In genomic region chr2:26021561-26022257, GRCm38 (mm10) we compare ENCODE assay signal across 8 mouse cellular contexts. TPM values are rescaled to one million over a fixed set of nuclear protein-coding genes. Genes with fewer than 3 reads are reported as not detected.
A peak's percentile ranks its signal among the peaks of the same experiment; 100 is the strongest.
DNase-seq lines count a peak whose midpoint lies in the region; ATAC-seq and TF ChIP-seq lines count a peak whose summit lies in the region.

Gene Ubac1 (minus strand): TSS chr2:26021747.

- POLR2A ChIA-PET in Patski (lab: Charles Lee): interaction anchor here (0.8 to 2.2 kb wide), 5 partner anchors 10 to 38 kb away, joined by 3 to 7 read pairs (median 4); partner anchors contain the start of gene Camsap1

- H3K4me2 ChIP-seq in hindbrain, embryonic 13.5 days: peak within 1 kb of the TSS; percentile 89

- peak within 1 kb of the TSS; percentile 89 for H3K27ac ChIP-seq in hindbrain, embryonic 13.5 days

- no peak for TF ChIP-seq CTCF in Patski (IDR thresholded peaks at IDR 0.05)

- CTCF ChIA-PET in Patski (lab: Charles Lee): no interaction called here

- peak within 1 kb of the TSS; percentile 85 for H3K4me3 ChIP-seq in hindbrain, embryonic 13.5 days

- H3K4me1 ChIP-seq in hindbrain, embryonic 13.5 days (replicated peaks): peaks cover 41% of the 10 kb centered on the region

- ATAC-seq in Patski: peak; percentile 94
- ATAC-seq in hindbrain, embryonic 13.5 days (ENCODE audit: low FRiP score): peak; percentile 92

- no peaks in the 10 kb centered on the region for H3K27me3 ChIP-seq in Patski
- no peaks in the 10 kb centered on the region for H3K27me3 ChIP-seq in hindbrain, embryonic 13.5 days

- peak; percentile 39 for DNase-seq in Patski (ENCODE audit: low read depth, low spot score)
- DNase-seq in cerebellum, postnatal 14 days: peak; percentile 91 to 96
- DNase-seq in frontal cortex, postnatal 14 days (ENCODE audit: low spot score in 2 of 2): peak; percentile 84 to 86
- peak; percentile 75 to 80 for DNase-seq in layer of hippocampus, postnatal 25 days (ENCODE audit: extremely low spot score in 1 of 2, low spot score in 1 of 2)
- peak; percentile 93 for DNase-seq in lung, postnatal 25 days (ENCODE audit: low spot score)
- DNase-seq in retina, embryonic 14.5 days (ENCODE audit: low spot score): peak; percentile 94
- DNase-seq in thymus, postnatal 4 days: peak; percentile 89

- no peaks in the 10 kb centered on the region for H3K36me3 ChIP-seq in hindbrain, embryonic 13.5 days

- H3K9ac ChIP-seq in hindbrain, embryonic 13.5 days: peak within 1 kb of the TSS; percentile 91

- H3K9me3 ChIP-seq in hindbrain, embryonic 13.5 days: no peaks in the 10 kb centered on the region

- in situ Hi-C loops in Patski (cut with MboI; ENCODE audit: low pct_unique_long_range_greater_than_20kb): loop anchor here (25.0 kb wide), 1 partner anchor 184 kb away; the partner anchor contains the start of gene Sohlh1

- WGBS in hindbrain, embryonic 13.5 days: 10% methylated on average over 31 of the region's 50 CpGs

RNA-seq across cellular contexts. Expression of gene Ubac1, which starts in this region (rescaled TPM):
- polyA plus RNA-seq in Patski (2021): 66.1 TPM
- polyA plus RNA-seq in hindbrain, embryonic 13.5 days (2015; fragmentation: Nextera tagmentation; extraction: Ambion mirVana): 111 and 114 TPM in 2 replicates
- 10 to 100 TPM; 58.1 to 68.6 TPM for total RNA-seq in layer of hippocampus, postnatal 25 days (2021)

Comparison
In these comparisons a context has a peak if more than half of its experiments do, and no peak if none do; other contexts are left out.
1. Peak in every context shown above with its lines: DNase-seq, ATAC-seq, H3K4me3 ChIP-seq and H3K27ac ChIP-seq.
2. DNase-seq: peak in every context shown above with its lines; median percentile 94 in retina, embryonic 14.5 days; 94 in cerebellum, postnatal 14 days; 93 in lung, postnatal 25 days; 89 in thymus, postnatal 4 days; 85 in frontal cortex, postnatal 14 days; 78 in layer of hippocampus, postnatal 25 days; 39 in Patski.